Mouse (Mus musculus): ENCODE measurements around the gene Noct.

Gene Noct

GRCm38 (mm10) chr3:51200311-51200710, 23.9 kb upstream of the Noct start:
- TF ChIP-seq NANOG (IDR thresholded peaks at IDR 0.05; ENCODE audit: borderline replicate concordance, low read length) = no peak
- TF ChIP-seq CTCF (conservative IDR thresholded peaks at IDR 0.05; ENCODE audit: low read length) = no peak
- TF ChIP-seq POU5F1 (IDR thresholded peaks at IDR 0.05; ENCODE audit: borderline replicate concordance, low read length) = no peak
- no peak overlapping the region for H3K4me3 ChIP-seq (replicated peaks; ENCODE audit: low read length)
- peaks cover 27% of the 10 kb centered on the region for H3K36me3 ChIP-seq (ENCODE audit: insufficient read depth, low read length)
- H3K27me3 ChIP-seq (ENCODE audit: insufficient read depth, low read length) = no peaks in the 10 kb centered on the region
- peaks cover 5% of the 10 kb centered on the region; the same call in 1 of the 2 replicates for H3K9me3 ChIP-seq (ENCODE audit: low read length)
- peaks cover 66% of the 10 kb centered on the region for H3K4me1 ChIP-seq (replicated peaks; ENCODE audit: low read depth, low read length)

- H3K9me3 ChIP-seq (ENCODE audit: low read length) = peaks cover 5% of the 10 kb centered on the region; the same call in 1 of the 2 replicates
- peaks cover 63% of the 10 kb centered on the region for H3K4me1 ChIP-seq (replicated peaks; ENCODE audit: low read depth, low read length)
- no peaks in the 10 kb centered on the region for H3K27me3 ChIP-seq (ENCODE audit: insufficient read depth, low read length)
- TF ChIP-seq POU5F1 (IDR thresholded peaks at IDR 0.05; ENCODE audit: borderline replicate concordance, low read length) (no peak), NANOG (IDR thresholded peaks at IDR 0.05; ENCODE audit: borderline replicate concordance, low read length) (no peak), CTCF (conservative IDR thresholded peaks at IDR 0.05; ENCODE audit: low read length) (no peak)
- H3K36me3 ChIP-seq (ENCODE audit: insufficient read depth, low read length) = peaks cover 27% of the 10 kb centered on the region
- H3K4me3 ChIP-seq (replicated peaks; ENCODE audit: low read length) = no peak overlapping the region
Observed at GRCm38 (mm10) chr3:51200894-51201293, 23.4 kb upstream of the Noct start.

GRCm38 (mm10) chr3:51201986-51202385, 22.3 kb upstream of the Noct start:
- H3K36me3 ChIP-seq (ENCODE audit: insufficient read depth, low read length) = peaks cover 27% of the 10 kb centered on the region
- TF ChIP-seq NANOG (IDR thresholded peaks at IDR 0.05; ENCODE audit: borderline replicate concordance, low read length) (no peak), CTCF (conservative IDR thresholded peaks at IDR 0.05; ENCODE audit: low read length) (no peak), POU5F1 (IDR thresholded peaks at IDR 0.05; ENCODE audit: borderline replicate concordance, low read length) (no peak)
- no peaks in the 10 kb centered on the region for H3K27me3 ChIP-seq (ENCODE audit: insufficient read depth, low read length)
- H3K4me3 ChIP-seq (replicated peaks; ENCODE audit: low read length) = 0 out of 2 replicates have a peak overlapping the region, but pooled peaks have one; percentile 7
- H3K9me3 ChIP-seq (ENCODE audit: low read length) = peaks cover 5% of the 10 kb centered on the region; the same call in 1 of the 2 replicates
- peaks cover 63% of the 10 kb centered on the region for H3K4me1 ChIP-seq (replicated peaks; ENCODE audit: low read depth, low read length)

- Histone ChIP-seq H3K9me3 (ENCODE audit: low read length) (peaks cover 5% of the 10 kb centered on the region; the same call in 1 of the 2 replicates), H3K27me3 (ENCODE audit: insufficient read depth, low read length) (no peaks in the 10 kb centered on the region), H3K36me3 (ENCODE audit: insufficient read depth, low read length) (peaks cover 22% of the 10 kb centered on the region), H3K4me3 (replicated peaks; ENCODE audit: low read length) (no peak overlapping the region), H3K4me1 (replicated peaks; ENCODE audit: low read depth, low read length) (peaks cover 63% of the 10 kb centered on the region)
- TF ChIP-seq POU5F1 (IDR thresholded peaks at IDR 0.05; ENCODE audit: borderline replicate concordance, low read length) (no peak), NANOG (IDR thresholded peaks at IDR 0.05; ENCODE audit: borderline replicate concordance, low read length) (no peak), CTCF (conservative IDR thresholded peaks at IDR 0.05; ENCODE audit: low read length) (no peak)
Observed at GRCm38 (mm10) chr3:51202491-51202987, 21.7 kb upstream of the Noct start.

- H3K4me1 ChIP-seq (replicated peaks; ENCODE audit: low read depth, low read length) = peaks cover 63% of the 10 kb centered on the region
- H3K9me3 ChIP-seq (ENCODE audit: low read length) = peaks cover 5% of the 10 kb centered on the region; the same call in 1 of the 2 replicates
- peaks cover 12% of the 10 kb centered on the region; the same call in 1 of the 2 replicates for H3K36me3 ChIP-seq (ENCODE audit: insufficient read depth, low read length)
- no peaks in the 10 kb centered on the region for H3K27me3 ChIP-seq (ENCODE audit: insufficient read depth, low read length)
- H3K4me3 ChIP-seq (replicated peaks; ENCODE audit: low read length) = no peak overlapping the region
- no peak for TF ChIP-seq CTCF (conservative IDR thresholded peaks at IDR 0.05; ENCODE audit: low read length)
- no peak for TF ChIP-seq POU5F1 (IDR thresholded peaks at IDR 0.05; ENCODE audit: borderline replicate concordance, low read length)
- TF ChIP-seq NANOG (IDR thresholded peaks at IDR 0.05; ENCODE audit: borderline replicate concordance, low read length) = no peak
Observed at GRCm38 (mm10) chr3:51203906-51204305, 20.3 kb upstream of the Noct start.

- H3K27me3 ChIP-seq (ENCODE audit: insufficient read depth, low read length) = no peaks in the 10 kb centered on the region
- no peak overlapping the region for H3K4me3 ChIP-seq (replicated peaks; ENCODE audit: low read length)
- H3K4me1 ChIP-seq (replicated peaks; ENCODE audit: low read depth, low read length) = peaks cover 61% of the 10 kb centered on the region
- H3K9me3 ChIP-seq (ENCODE audit: low read length) = peaks cover 5% of the 10 kb centered on the region; the same call in 1 of the 2 replicates
- no peak for TF ChIP-seq NANOG (IDR thresholded peaks at IDR 0.05; ENCODE audit: borderline replicate concordance, low read length)
- peak; percentile 91 for TF ChIP-seq CTCF (conservative IDR thresholded peaks at IDR 0.05; ENCODE audit: low read length)
- no peak for TF ChIP-seq POU5F1 (IDR thresholded peaks at IDR 0.05; ENCODE audit: borderline replicate concordance, low read length)
- H3K36me3 ChIP-seq (ENCODE audit: insufficient read depth, low read length) = peaks cover 12% of the 10 kb centered on the region; the same call in 1 of the 2 replicates
Observed at GRCm38 (mm10) chr3:51204441-51204840, 19.8 kb upstream of the Noct start.

- no peak for TF ChIP-seq NANOG (IDR thresholded peaks at IDR 0.05; ENCODE audit: borderline replicate concordance, low read length)
- no peak for TF ChIP-seq CTCF (conservative IDR thresholded peaks at IDR 0.05; ENCODE audit: low read length)
- TF ChIP-seq POU5F1 (IDR thresholded peaks at IDR 0.05; ENCODE audit: borderline replicate concordance, low read length) = no peak
- H3K4me1 ChIP-seq (replicated peaks; ENCODE audit: low read depth, low read length) = peaks cover 61% of the 10 kb centered on the region
- no peak overlapping the region for H3K4me3 ChIP-seq (replicated peaks; ENCODE audit: low read length)
- H3K27me3 ChIP-seq (ENCODE audit: insufficient read depth, low read length) = no peaks in the 10 kb centered on the region
- H3K36me3 ChIP-seq (ENCODE audit: insufficient read depth, low read length) = peaks cover 10% of the 10 kb centered on the region; the same call in 1 of the 2 replicates
- H3K9me3 ChIP-seq (ENCODE audit: low read length) = peaks cover 5% of the 10 kb centered on the region; the same call in 1 of the 2 replicates
Observed at GRCm38 (mm10) chr3:51204897-51205296, 19.4 kb upstream of the Noct start.

- Histone ChIP-seq H3K4me3 (replicated peaks; ENCODE audit: low read length) (no peak overlapping the region), H3K9me3 (ENCODE audit: low read length) (no peaks in the 10 kb centered on the region), H3K36me3 (ENCODE audit: insufficient read depth, low read length) (no peaks in the 10 kb centered on the region), H3K27me3 (ENCODE audit: insufficient read depth, low read length) (no peaks in the 10 kb centered on the region), H3K4me1 (replicated peaks; ENCODE audit: low read depth, low read length) (peaks cover 64% of the 10 kb centered on the region)
- no peak for TF ChIP-seq POU5F1 (IDR thresholded peaks at IDR 0.05; ENCODE audit: borderline replicate concordance, low read length)
- TF ChIP-seq NANOG (IDR thresholded peaks at IDR 0.05; ENCODE audit: borderline replicate concordance, low read length) = no peak
- TF ChIP-seq CTCF (conservative IDR thresholded peaks at IDR 0.05; ENCODE audit: low read length) = no peak
Observed at GRCm38 (mm10) chr3:51206521-51206920, 17.7 kb upstream of the Noct start.
